Mouse (Mus musculus) intestine, embryonic 14.5 days (tissue): ENCODE measurements around the gene Ncapd3. TPM values are rescaled to one million over a fixed set of nuclear protein-coding genes. Genes with fewer than 3 reads are reported as not detected.

Experiments used
- ATAC-seq: fragments of 200-750 bp; cut with Nextera tagmentation; replicated peaks from 2 replicates; pipeline ENCODE4 v1.8.0; 2017; ENCODE audit warnings: low read depth, moderate number of reproducible peaks, moderate TSS enrichment, moderate library complexity; ENCODE audit not compliant: low FRiP score, low TSS enrichment
- DNase-seq: peaks from one replicate; pipeline ENCODE4 v3.0.0-alpha.2; 2018; ENCODE audit warnings: low spot score
- H3K27ac ChIP-seq: fragments of 300-500 bp; sonication (generic); 2 replicates; pipeline ENCODE4 v1.5.1; 2014; ENCODE audit warnings: low read depth, mild to moderate bottlenecking, control low read depth
- H3K27me3 ChIP-seq: fragments of 300-500 bp; sonication (generic); replicated peaks from 2 replicates; pipeline ENCODE4 v1.6.1; 2014; ENCODE audit warnings: low read length, control low read depth; ENCODE audit not compliant: control insufficient read depth, insufficient read depth
- H3K36me3 ChIP-seq: fragments of 300-500 bp; sonication (generic); 2 replicates; pipeline ENCODE4 v1.6.1; 2014; ENCODE audit warnings: low read length, control low read depth; ENCODE audit not compliant: control insufficient read depth, insufficient read depth
- H3K4me1 ChIP-seq: fragments of 300-500 bp; sonication (generic); replicated peaks from 2 replicates; pipeline ENCODE4 v1.6.1; 2014; ENCODE audit warnings: low read length, control low read depth, mixed read lengths; ENCODE audit not compliant: control insufficient read depth, insufficient read depth
- H3K4me2 ChIP-seq: fragments of 300-500 bp; sonication (generic); 2 replicates; pipeline ENCODE4 v1.6.1; 2014; ENCODE audit warnings: low read length
- H3K4me3 ChIP-seq: fragments of 300-500 bp; sonication (generic); 2 replicates; pipeline ENCODE4 v1.5.1; 2014; ENCODE audit warnings: low read depth, low read length, control low read depth, mixed read lengths
- H3K9ac ChIP-seq: fragments of 300-500 bp; sonication (generic); 2 replicates; pipeline ENCODE4 v1.6.1; 2014; ENCODE audit warnings: mild to moderate bottlenecking, low read length
- H3K9me3 ChIP-seq: fragments of 300-500 bp; sonication (generic); 2 replicates; pipeline ENCODE4 v1.6.1; 2016; ENCODE audit warnings: low read length, control low read depth; ENCODE audit not compliant: control insufficient read depth
- WGBS: fragments of 180-500 bp; shearing (Covaris S2); extraction: QIAGEN DNeasy Blood & Tissue Kit; methylation state at CpG from one replicate; pipeline ENCODE4 v1.1.7; 2014; 5-methylcytosine and 5-hydroxymethylcytosine counted together
- polyA plus RNA-seq: library from polyadenylated mRNA; unstranded; fragments of >200 nt; fragmentation: Nextera tagmentation; extraction: Ambion mirVana; gene quantifications from 2 replicates; pipeline ENCODE4 v1.2.1, GENCODE M21; 2014

Gene Ncapd3
- polyA plus RNA-seq = 32.7 and 36.4 TPM in 2 replicates

GRCm38 (mm10) chr9:27029828-27030762 is at the start of gene Ncapd3, which contains the start of gene Vps26b:
Gene Ncapd3, plus strand, starts transcription at chr9:27030175.
Gene Vps26b, minus strand, starts transcription at chr9:27030065.
- Histone ChIP-seq H3K4me1 (peaks cover 33% of the 10 kb centered on the region), H3K36me3 (no peaks in the 10 kb centered on the region; the same call in 1 of the 2 replicates), H3K9ac (peak within 1 kb of the TSS; percentile 88), H3K4me2 (peak within 1 kb of the TSS; percentile 89), H3K27me3 (no peaks in the 10 kb centered on the region), H3K9me3 (no peaks in the 10 kb centered on the region), H3K27ac (peak within 1 kb of the TSS; percentile 91), H3K4me3 (peak within 1 kb of the TSS; percentile 90)
- ATAC-seq (peak; percentile 95), DNase-seq (peak; percentile 97)
- under 1% methylated on average over 70 of the region's 80 CpGs for WGBS

GRCm38 (mm10) chr9:26985090-26985613 is 44.8 kb upstream of the Ncapd3 start:
- Histone ChIP-seq H3K9me3 (no peaks in the 10 kb centered on the region), H3K27ac (no peak overlapping the region), H3K9ac (no peak overlapping the region), H3K4me2 (no peak overlapping the region), H3K27me3 (no peaks in the 10 kb centered on the region), H3K36me3 (peaks cover 60% of the 10 kb centered on the region), H3K4me1 (no peaks in the 10 kb centered on the region), H3K4me3 (no peak overlapping the region)
- ATAC-seq = no peak
- 88% methylated on average over 2 of the region's 2 CpGs for WGBS
- no peak for DNase-seq

GRCm38 (mm10) chr9:26985668-26986277 is 44.2 kb upstream of the Ncapd3 start:
- H3K9me3 ChIP-seq = no peaks in the 10 kb centered on the region
- no peak overlapping the region for H3K9ac ChIP-seq
- H3K27me3 ChIP-seq = no peaks in the 10 kb centered on the region
- WGBS = 93% methylated on average over 6 of the region's 6 CpGs
- H3K4me3 ChIP-seq = no peak overlapping the region
- DNase-seq = peak; percentile 10
- no peak for ATAC-seq
- H3K36me3 ChIP-seq = peaks cover 64% of the 10 kb centered on the region
- no peaks in the 10 kb centered on the region for H3K4me1 ChIP-seq
- H3K4me2 ChIP-seq = no peak overlapping the region
- H3K27ac ChIP-seq = no peak overlapping the region

- Histone ChIP-seq H3K4me2 (no peak overlapping the region), H3K27me3 (no peaks in the 10 kb centered on the region), H3K4me3 (no peak overlapping the region), H3K9me3 (no peaks in the 10 kb centered on the region), H3K9ac (no peak overlapping the region), H3K4me1 (no peaks in the 10 kb centered on the region), H3K36me3 (peaks cover 55% of the 10 kb centered on the region), H3K27ac (no peak overlapping the region)
- DNase-seq = no peak
- 94% methylated on average over 4 of the region's 4 CpGs for WGBS
- ATAC-seq = no peak
These were observed 39.8 kb upstream of the Ncapd3 start for GRCm38 (mm10) chr9:26990181-26990580.

GRCm38 (mm10) chr9:26993118-26993517 is 36.9 kb upstream of the Ncapd3 start:
- DNase-seq (no peak), ATAC-seq (no peak)
- no peak overlapping the region for H3K4me2 ChIP-seq
- H3K27ac ChIP-seq = no peak overlapping the region
- no peaks in the 10 kb centered on the region for H3K27me3 ChIP-seq
- no peak overlapping the region for H3K9ac ChIP-seq
- H3K4me1 ChIP-seq = peaks cover under 1% of the 10 kb centered on the region; the same call in 1 of the 2 replicates
- H3K36me3 ChIP-seq = peaks cover 38% of the 10 kb centered on the region
- WGBS = 97% methylated on average over 10 of the region's 10 CpGs
- H3K4me3 ChIP-seq = no peak overlapping the region
- H3K9me3 ChIP-seq = no peaks in the 10 kb centered on the region

- no peak overlapping the region for H3K4me3 ChIP-seq
- WGBS = 75% methylated on average over 3 of the region's 3 CpGs
- DNase-seq (peak; percentile 33), ATAC-seq (no peak)
- peaks cover 30% of the 10 kb centered on the region for H3K36me3 ChIP-seq
- H3K27me3 ChIP-seq = no peaks in the 10 kb centered on the region
- H3K9me3 ChIP-seq = no peaks in the 10 kb centered on the region
- peaks cover 8% of the 10 kb centered on the region; the same call in 1 of the 2 replicates for H3K4me1 ChIP-seq
- H3K9ac ChIP-seq = no peak overlapping the region
- no peak overlapping the region for H3K4me2 ChIP-seq
- H3K27ac ChIP-seq = no peak overlapping the region
These were observed 36.1 kb upstream of the Ncapd3 start for GRCm38 (mm10) chr9:26993900-26994299.

GRCm38 (mm10) chr9:26997062-26997461 is 32.9 kb upstream of the Ncapd3 start:
- H3K4me1 ChIP-seq = peaks cover 20% of the 10 kb centered on the region
- H3K4me2 ChIP-seq = no peak overlapping the region
- ATAC-seq = no peak
- H3K9ac ChIP-seq = no peak overlapping the region
- no peak overlapping the region for H3K4me3 ChIP-seq
- DNase-seq = no peak
- H3K27ac ChIP-seq = no peak overlapping the region
- no peaks in the 10 kb centered on the region for H3K36me3 ChIP-seq
- H3K9me3 ChIP-seq = no peaks in the 10 kb centered on the region
- 89% methylated on average over 3 of the region's 3 CpGs for WGBS
- no peaks in the 10 kb centered on the region for H3K27me3 ChIP-seq

GRCm38 (mm10) chr9:26997501-26997900 is 32.5 kb upstream of the Ncapd3 start:
- H3K27me3 ChIP-seq = no peaks in the 10 kb centered on the region
- H3K9me3 ChIP-seq = no peaks in the 10 kb centered on the region
- H3K4me1 ChIP-seq = peaks cover 20% of the 10 kb centered on the region
- no peak for ATAC-seq
- no peak for DNase-seq
- 93% methylated on average over 2 of the region's 2 CpGs for WGBS
- no peak overlapping the region for H3K9ac ChIP-seq
- no peak overlapping the region for H3K4me3 ChIP-seq
- H3K27ac ChIP-seq = no peak overlapping the region
- no peak overlapping the region for H3K4me2 ChIP-seq
- H3K36me3 ChIP-seq = no peaks in the 10 kb centered on the region
